Mouse (Mus musculus): ENCODE measurements around the gene Pmpcb. TPM values are rescaled to one million over a fixed set of nuclear protein-coding genes. Genes with fewer than 3 reads are reported as not detected.
"Not testable (repeated sequence)": the region's sequence is repeated elsewhere in the genome, so short reads cannot be mapped to it uniquely, and the experiment has no call there.

Pmpcb gene
- 72.5 and 88.4 TPM in 2 replicates for polyA plus RNA-seq (2014; fragmentation: Nextera tagmentation; extraction: Ambion mirVana)

DNA sequence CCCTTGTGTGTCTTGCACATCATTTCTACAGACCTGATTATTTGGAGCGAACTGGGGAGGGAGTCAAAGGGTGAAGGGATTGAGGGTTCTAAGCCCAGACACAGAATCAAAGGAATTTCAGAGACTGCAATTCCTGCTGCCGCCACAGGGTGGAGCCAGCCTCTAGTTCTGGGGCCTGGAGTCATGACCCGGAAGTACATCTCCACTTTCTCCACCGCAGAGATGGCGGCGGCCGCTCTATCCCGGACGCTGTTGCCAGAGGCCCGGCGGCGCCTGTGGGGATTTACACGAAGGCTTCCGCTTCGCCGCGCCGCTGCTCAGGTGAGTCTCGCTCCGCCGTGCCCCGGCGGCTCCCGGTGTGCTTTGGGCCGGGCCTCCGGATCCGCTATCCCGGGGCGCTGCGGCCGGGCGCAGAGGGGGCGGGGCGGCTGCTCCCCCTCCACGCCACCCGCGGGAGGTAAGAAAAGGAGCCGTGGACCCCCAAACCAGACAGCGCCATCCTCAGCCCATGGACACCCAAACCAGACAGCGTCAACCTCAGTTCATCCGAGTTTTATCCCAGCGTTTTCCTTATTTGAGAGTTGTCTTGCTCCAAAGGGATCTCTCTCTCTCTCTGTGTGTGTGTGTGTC is at the start of gene Pmpcb:
Gene Pmpcb (plus strand): TSS at position 186 of the 630 bp plus-strand sequence.
- Histone ChIP-seq H3K9ac (replicated peaks; ENCODE audit: low read length) (peak within 1 kb of the TSS; percentile 90), H3K27me3 (ENCODE audit: control insufficient read depth, insufficient read depth, low read length) (no peaks in the 10 kb centered on the region), H3K36me3 (ENCODE audit: control insufficient read depth, insufficient read depth, low read length) (peaks cover 31% of the 10 kb centered on the region), H3K4me2 (ENCODE audit: low read length) (peak within 1 kb of the TSS; percentile 79), H3K9me3 (ENCODE audit: control insufficient read depth, low read length) (no peaks in the 10 kb centered on the region), H3K4me1 (ENCODE audit: control insufficient read depth, insufficient read depth, low read length) (peaks cover 22% of the 10 kb centered on the region), H3K4me3 (replicated peaks; ENCODE audit: low read depth, low read length) (peak within 1 kb of the TSS; percentile 97), H3K27ac (replicated peaks; ENCODE audit: low read depth, low read length) (peak within 1 kb of the TSS; percentile 86)
- DNase-seq = peak; percentile 95
- under 1% methylated on average over 42 of the region's 42 CpGs for WGBS
- peak; percentile 79 for ATAC-seq (ENCODE audit: low FRiP score, low TSS enrichment)

DNA sequence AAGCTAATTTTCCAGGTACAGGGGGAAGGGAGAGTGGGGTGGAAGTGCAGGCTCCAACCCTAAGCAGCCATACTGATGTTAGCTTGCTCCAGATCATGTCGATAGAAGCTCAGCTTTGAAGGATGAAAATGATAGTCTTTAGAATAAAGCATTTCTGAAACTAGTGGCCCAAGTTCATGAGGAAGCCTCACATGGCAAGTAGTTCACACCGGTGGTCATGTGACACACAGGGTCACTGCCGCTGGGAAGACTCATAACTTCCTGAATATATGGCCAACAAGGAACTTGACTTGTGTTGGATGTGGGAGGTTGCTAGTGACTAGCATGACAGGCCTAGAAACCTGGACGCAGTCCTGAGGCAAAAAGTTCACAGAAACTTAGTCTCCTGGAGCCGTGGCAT is 44.7 kb upstream of the Pmpcb start:
- H3K4me2 ChIP-seq (ENCODE audit: low read length) = no peak overlapping the region
- WGBS = 95% methylated on average over 5 of the region's 5 CpGs
- no peak for DNase-seq

DNA sequence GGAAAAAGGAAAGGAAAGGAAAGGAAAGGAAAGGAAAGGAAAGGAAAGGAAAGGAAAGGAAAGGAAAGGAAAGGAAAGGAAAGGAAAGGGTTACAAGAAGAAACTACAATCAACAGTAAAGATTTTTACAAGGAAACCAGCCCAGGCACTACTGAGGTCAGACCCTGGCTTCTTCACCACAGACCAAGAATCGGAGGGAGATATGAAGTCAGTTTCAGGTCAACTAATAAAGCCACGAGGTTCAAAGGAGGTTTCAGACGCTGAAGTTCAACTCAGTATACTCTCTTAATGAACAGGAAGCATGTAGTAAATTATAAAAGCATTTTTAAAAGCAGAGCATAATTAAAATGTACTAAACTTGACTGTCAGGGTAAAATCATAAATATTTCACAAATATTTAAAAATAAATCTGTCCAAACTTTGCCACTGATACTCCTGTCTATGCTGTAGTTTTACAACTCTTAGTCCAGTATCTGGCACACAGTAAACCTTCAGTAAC is 43.5 kb upstream of the Pmpcb start:
- no peak overlapping the region for H3K4me2 ChIP-seq (ENCODE audit: low read length)
- H3K9me3 ChIP-seq (ENCODE audit: control insufficient read depth, low read length) = no peaks in the 10 kb centered on the region
- no peak overlapping the region for H3K9ac ChIP-seq (replicated peaks; ENCODE audit: low read length)
- H3K27ac ChIP-seq (replicated peaks; ENCODE audit: low read depth, low read length) = no peak overlapping the region
- ATAC-seq (ENCODE audit: low FRiP score, low TSS enrichment) (no peak), DNase-seq (no peak)
- H3K4me3 ChIP-seq (replicated peaks; ENCODE audit: low read depth, low read length) = no peak overlapping the region
- no peaks in the 10 kb centered on the region for H3K36me3 ChIP-seq (ENCODE audit: control insufficient read depth, insufficient read depth, low read length)
- 86% methylated on average over 3 of the region's 3 CpGs for WGBS
- H3K4me1 ChIP-seq (ENCODE audit: control insufficient read depth, insufficient read depth, low read length) = no peaks in the 10 kb centered on the region
- no peaks in the 10 kb centered on the region for H3K27me3 ChIP-seq (ENCODE audit: control insufficient read depth, insufficient read depth, low read length)

More for the DNA sequence above, 44.7 kb upstream of the Pmpcb start:
- Histone ChIP-seq H3K36me3 (ENCODE audit: control insufficient read depth, insufficient read depth, low read length) (no peaks in the 10 kb centered on the region), H3K4me1 (ENCODE audit: control insufficient read depth, insufficient read depth, low read length) (no peaks in the 10 kb centered on the region), H3K9ac (replicated peaks; ENCODE audit: low read length) (no peak overlapping the region), H3K27me3 (ENCODE audit: control insufficient read depth, insufficient read depth, low read length) (no peaks in the 10 kb centered on the region), H3K9me3 (ENCODE audit: control insufficient read depth, low read length) (no peaks in the 10 kb centered on the region), H3K27ac (replicated peaks; ENCODE audit: low read depth, low read length) (no peak overlapping the region), H3K4me3 (replicated peaks; ENCODE audit: low read depth, low read length) (no peak overlapping the region)
- no peak for ATAC-seq (ENCODE audit: low FRiP score, low TSS enrichment)

DNA sequence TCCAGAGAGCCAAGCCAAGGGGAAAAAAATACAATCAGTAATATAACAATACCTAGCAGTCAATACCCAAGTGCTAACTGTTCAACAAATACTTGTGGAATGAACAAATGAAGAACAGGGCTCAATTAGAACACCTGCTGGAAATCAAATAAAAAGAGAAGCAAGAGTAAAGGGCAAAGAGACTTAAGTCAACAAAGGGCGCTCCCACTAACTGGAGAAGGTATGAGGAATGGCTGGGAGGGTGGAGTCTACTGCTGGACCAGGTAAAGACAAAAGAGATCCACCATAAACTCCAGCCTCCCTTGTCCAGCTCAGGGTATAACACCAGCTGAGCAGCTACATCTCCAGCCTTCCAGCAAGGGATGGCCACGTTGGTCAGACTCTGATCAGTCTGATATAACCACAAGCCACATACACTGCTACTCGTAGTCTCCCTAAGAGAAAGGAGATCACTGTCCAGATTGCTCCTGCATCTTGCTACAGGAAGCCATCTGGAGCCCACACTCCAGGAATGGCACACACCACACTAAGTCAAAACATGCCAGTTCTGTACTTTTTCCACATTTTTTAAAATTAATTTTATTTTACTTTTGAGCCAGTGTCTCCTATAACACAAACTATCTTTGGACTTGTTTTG is 42.0 kb upstream of the Pmpcb start:
- Histone ChIP-seq H3K4me2 (ENCODE audit: low read length) (no peak overlapping the region), H3K27me3 (ENCODE audit: control insufficient read depth, insufficient read depth, low read length) (no peaks in the 10 kb centered on the region), H3K9me3 (ENCODE audit: control insufficient read depth, low read length) (no peaks in the 10 kb centered on the region), H3K4me1 (ENCODE audit: control insufficient read depth, insufficient read depth, low read length) (0 out of 2 replicates have a peak, but pooled peaks cover 3% of the 10 kb centered on the region), H3K36me3 (ENCODE audit: control insufficient read depth, insufficient read depth, low read length) (no peaks in the 10 kb centered on the region), H3K9ac (replicated peaks; ENCODE audit: low read length) (no peak overlapping the region), H3K4me3 (replicated peaks; ENCODE audit: low read depth, low read length) (no peak overlapping the region), H3K27ac (replicated peaks; ENCODE audit: low read depth, low read length) (no peak overlapping the region)
- DNase-seq (no peak), ATAC-seq (ENCODE audit: low FRiP score, low TSS enrichment) (no peak)
- 88% methylated on average over 3 of the region's 3 CpGs for WGBS

DNA sequence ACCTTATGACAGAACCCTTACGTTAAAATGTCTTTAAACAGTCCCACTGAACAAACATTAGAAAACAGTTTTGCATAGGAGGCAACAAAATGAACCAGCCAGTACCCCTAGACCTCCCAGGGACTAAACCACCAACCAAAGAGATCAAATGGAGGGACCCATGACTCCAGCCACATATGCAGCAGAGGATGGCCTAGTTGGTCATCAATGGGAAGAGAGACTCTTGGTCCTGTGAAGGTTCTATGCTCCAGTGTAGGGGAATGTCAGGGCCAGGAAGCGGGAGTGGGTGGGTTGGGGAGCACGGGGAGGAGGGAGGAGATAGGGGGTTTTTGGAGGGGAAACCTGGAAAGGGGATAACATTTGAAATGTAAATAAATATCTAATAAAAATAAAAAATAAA is 37.4 kb upstream of the Pmpcb start:
- H3K27ac ChIP-seq (replicated peaks; ENCODE audit: low read depth, low read length); H3K4me1 ChIP-seq (ENCODE audit: control insufficient read depth, insufficient read depth, low read length); H3K9ac ChIP-seq (replicated peaks; ENCODE audit: low read length); DNase-seq; H3K9me3 ChIP-seq (ENCODE audit: control insufficient read depth, low read length); H3K27me3 ChIP-seq (ENCODE audit: control insufficient read depth, insufficient read depth, low read length); H3K4me3 ChIP-seq (replicated peaks; ENCODE audit: low read depth, low read length); H3K36me3 ChIP-seq (ENCODE audit: control insufficient read depth, insufficient read depth, low read length); ATAC-seq (ENCODE audit: low FRiP score, low TSS enrichment): not testable (repeated sequence)
- peak overlapping the region; percentile 36 for H3K4me2 ChIP-seq (ENCODE audit: low read length)
- WGBS = 86% methylated on average over 3 of the region's 3 CpGs

DNA sequence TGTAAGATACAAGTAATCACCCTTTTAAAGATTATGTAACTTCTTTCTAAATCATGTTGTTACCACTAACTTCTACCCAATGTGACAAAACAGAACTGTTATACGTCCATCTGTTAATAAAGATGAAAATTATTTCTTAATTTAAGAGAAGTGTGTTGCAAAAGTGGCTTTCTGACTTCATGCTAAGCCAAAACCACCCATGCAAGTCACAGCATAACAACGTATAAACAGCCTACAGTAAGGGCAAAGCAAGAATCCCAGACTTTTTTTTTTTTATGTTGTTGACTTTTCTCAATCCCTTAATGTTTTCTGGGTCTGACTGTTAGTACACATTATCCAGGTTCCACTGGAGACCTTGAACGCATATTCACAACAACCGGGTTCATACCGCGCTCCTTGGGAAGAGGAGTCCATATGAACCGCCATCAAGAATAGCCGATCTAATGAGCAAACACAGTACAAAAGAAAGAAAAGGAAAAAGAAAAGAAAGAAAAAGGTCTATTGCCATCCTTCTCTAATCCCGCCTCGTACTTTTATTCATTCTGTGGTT is 36.6 kb upstream of the Pmpcb start:
- H3K4me2 ChIP-seq (ENCODE audit: low read length) = peak overlapping the region; percentile 69
- H3K27ac ChIP-seq (replicated peaks; ENCODE audit: low read depth, low read length) = no peak overlapping the region
- 0 out of 2 replicates have a peak, but pooled peaks cover 3% of the 10 kb centered on the region for H3K4me1 ChIP-seq (ENCODE audit: control insufficient read depth, insufficient read depth, low read length)
- H3K9ac ChIP-seq (replicated peaks; ENCODE audit: low read length) = peak overlapping the region; percentile 90
- DNase-seq (no peak), ATAC-seq (ENCODE audit: low FRiP score, low TSS enrichment) (no peak)
- H3K27me3 ChIP-seq (ENCODE audit: control insufficient read depth, insufficient read depth, low read length) = no peaks in the 10 kb centered on the region
- WGBS = 7% methylated on average over 10 of the region's 10 CpGs
- H3K36me3 ChIP-seq (ENCODE audit: control insufficient read depth, insufficient read depth, low read length) = no peaks in the 10 kb centered on the region
- peak overlapping the region; percentile 70 for H3K4me3 ChIP-seq (replicated peaks; ENCODE audit: low read depth, low read length)
- no peaks in the 10 kb centered on the region for H3K9me3 ChIP-seq (ENCODE audit: control insufficient read depth, low read length)

DNA sequence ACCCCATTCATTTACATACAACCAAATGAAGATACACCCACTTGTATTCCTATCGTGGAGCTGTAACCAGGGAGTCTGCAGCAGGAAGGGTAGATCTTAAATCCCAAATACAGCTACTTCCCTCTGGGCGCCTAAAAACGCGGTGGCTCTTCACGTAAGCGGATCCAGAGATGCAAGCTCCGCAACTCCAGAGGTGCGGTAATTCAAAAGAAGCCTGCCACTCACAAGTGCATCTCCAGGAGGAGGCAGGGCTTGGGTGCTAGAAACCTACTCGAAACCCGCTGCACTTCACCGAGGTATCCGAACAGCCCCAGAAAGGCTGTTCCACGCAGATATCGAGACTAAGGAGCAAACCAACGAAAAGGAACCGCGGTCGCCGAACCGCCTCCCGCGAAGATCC is 36.0 kb upstream of the Pmpcb start:
- Histone ChIP-seq H3K4me2 (ENCODE audit: low read length) (peak overlapping the region; percentile 69), H3K36me3 (ENCODE audit: control insufficient read depth, insufficient read depth, low read length) (no peaks in the 10 kb centered on the region), H3K27me3 (ENCODE audit: control insufficient read depth, insufficient read depth, low read length) (no peaks in the 10 kb centered on the region), H3K4me3 (replicated peaks; ENCODE audit: low read depth, low read length) (peak overlapping the region; percentile 70), H3K9me3 (ENCODE audit: control insufficient read depth, low read length) (no peaks in the 10 kb centered on the region), H3K9ac (replicated peaks; ENCODE audit: low read length) (peak overlapping the region; percentile 90), H3K4me1 (ENCODE audit: control insufficient read depth, insufficient read depth, low read length) (0 out of 2 replicates have a peak, but pooled peaks cover 3% of the 10 kb centered on the region), H3K27ac (replicated peaks; ENCODE audit: low read depth, low read length) (peak overlapping the region; percentile 99)
- ATAC-seq (ENCODE audit: low FRiP score, low TSS enrichment) = peak; percentile 77
- under 1% methylated on average over 22 of the region's 22 CpGs for WGBS
- DNase-seq = no peak

DNA sequence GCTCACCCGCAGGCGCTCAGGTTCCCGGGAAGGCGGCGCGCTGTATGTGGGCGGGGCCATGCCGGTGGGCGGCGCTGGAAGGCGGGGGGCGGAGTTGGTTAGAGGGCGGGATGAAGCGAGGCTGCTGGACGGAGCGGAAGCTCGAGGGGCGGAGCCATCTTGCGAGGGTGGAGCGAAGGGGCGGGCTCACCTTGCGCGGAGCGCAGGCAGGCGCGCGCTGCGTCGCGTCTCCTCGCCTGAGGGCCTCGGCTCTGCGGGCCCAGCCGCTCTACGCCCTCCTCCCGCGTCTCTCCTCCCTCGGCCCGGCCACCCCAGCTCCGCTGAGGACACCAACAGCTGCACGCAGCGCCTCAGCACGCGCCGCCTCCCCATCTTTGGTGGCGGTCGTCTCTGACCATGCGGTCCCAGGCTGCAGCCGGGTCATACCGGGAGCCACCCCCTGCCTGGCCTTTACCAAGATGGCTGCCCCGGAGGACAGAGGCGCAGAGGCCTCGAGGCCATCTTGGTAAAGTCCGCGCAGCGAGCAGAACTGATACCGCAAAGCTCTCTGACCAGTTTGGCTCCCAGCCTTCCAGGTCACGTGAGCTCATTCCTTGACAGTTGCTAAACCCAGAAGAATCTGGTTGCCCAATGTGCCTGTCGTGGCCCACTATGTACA is 35.5 kb upstream of the Pmpcb start, which contains the start of gene Napepld:
Gene Napepld (minus strand): TSS at position 46 of the 658 bp plus-strand sequence.
- H3K9ac ChIP-seq (replicated peaks; ENCODE audit: low read length) = peak within 1 kb of the TSS; percentile 90
- ATAC-seq (ENCODE audit: low FRiP score, low TSS enrichment) = peak; percentile 99
- H3K4me2 ChIP-seq (ENCODE audit: low read length) = peak within 1 kb of the TSS; percentile 69
- peak within 1 kb of the TSS; percentile 70 for H3K4me3 ChIP-seq (replicated peaks; ENCODE audit: low read depth, low read length)
- 0 out of 2 replicates have a peak, but pooled peaks cover 3% of the 10 kb centered on the region for H3K4me1 ChIP-seq (ENCODE audit: control insufficient read depth, insufficient read depth, low read length)
- under 1% methylated on average over 53 of the region's 59 CpGs for WGBS
- peak within 1 kb of the TSS; percentile 99 for H3K27ac ChIP-seq (replicated peaks; ENCODE audit: low read depth, low read length)
- DNase-seq = peak; percentile 99
- no peaks in the 10 kb centered on the region for H3K27me3 ChIP-seq (ENCODE audit: control insufficient read depth, insufficient read depth, low read length)
- no peaks in the 10 kb centered on the region for H3K9me3 ChIP-seq (ENCODE audit: control insufficient read depth, low read length)
- no peaks in the 10 kb centered on the region for H3K36me3 ChIP-seq (ENCODE audit: control insufficient read depth, insufficient read depth, low read length)
